Mouse (Mus musculus): ENCODE data around the gene Ssc5d.

GRCm38 (mm10) chr7:4925441-4926381 is at the start of gene Ssc5d:
- TF ChIP-seq CTCF (IDR thresholded peaks at IDR 0.05; ENCODE audit: low read depth, low read length) (no peak), POLR2A (IDR thresholded peaks at IDR 0.05; ENCODE audit: borderline replicate concordance, low read depth, low read length) (no peak)
